Mouse (Mus musculus) cortical plate, adult 2 months (tissue): ENCODE results near the gene Dhx37.

Experiments
- CTCF ChIP-seq: fragments of 200-500 bp; IDR thresholded peaks from 2 replicates; pipeline ENCODE4 v1.5.1; 2011; ENCODE audit warnings: mild to moderate bottlenecking, control low read depth, low read length; ENCODE audit not compliant: insufficient read depth; ENCODE audit errors: extremely low read depth
- POLR2A ChIP-seq: fragments of 200-500 bp; IDR thresholded peaks from 2 replicates; pipeline ENCODE4 v1.6.1; 2011; ENCODE audit warnings: mild to moderate bottlenecking, low read length, control low read depth; ENCODE audit not compliant: insufficient read depth; ENCODE audit errors: extremely low read depth

- peak; percentile 72 for TF ChIP-seq CTCF
- peak; percentile 62 for TF ChIP-seq POLR2A
Observed at GRCm38 (mm10) chr5:125382673-125383558, 51.0 kb downstream of the Dhx37 start.
